Mouse (Mus musculus) C2C12 (cell line): ENCODE measurements around the gene Mrtfa. TPM values are rescaled to one million over a fixed set of nuclear protein-coding genes. Genes with fewer than 3 reads are reported as not detected.

Experiments used
- H3K27me3 ChIP-seq: one replicate; pipeline ENCODE4 v1.6.1; 2011; ENCODE audit not compliant: control insufficient read depth, insufficient read depth, insufficient read length
- H3K36me3 ChIP-seq: one replicate; pipeline ENCODE4 v1.6.1; 2011; ENCODE audit not compliant: control insufficient read depth, insufficient read depth
- H3K4me3 ChIP-seq: one replicate; pipeline ENCODE4 v1.5.1; 2011; ENCODE audit warnings: mild to moderate bottlenecking, control low read depth; ENCODE audit not compliant: poor library complexity, insufficient read depth, severe bottlenecking
- H3K79me2 ChIP-seq: one replicate; pipeline ENCODE4 v1.6.1; 2011; ENCODE audit not compliant: control insufficient read depth, insufficient read depth
- H3K79me3 ChIP-seq: one replicate; pipeline ENCODE4 v1.6.1; 2011; ENCODE audit warnings: low read depth, control low read depth
- H3ac ChIP-seq: one replicate; pipeline ENCODE3; 2011; ENCODE audit warnings: low read depth; ENCODE audit not compliant: control insufficient read depth, insufficient read length
- CEBPB ChIP-seq: IDR thresholded peaks from one replicate; pipeline ENCODE4 v1.6.1; 2011; ENCODE audit warnings: low read depth, mild to moderate bottlenecking, control low read depth, moderate library complexity
- CTCF ChIP-seq: IDR thresholded peaks from one replicate; pipeline ENCODE4 v1.5.1; 2011; ENCODE audit not compliant: control insufficient read depth, insufficient read depth, insufficient read length
- FOSL1 ChIP-seq: IDR thresholded peaks from one replicate; pipeline ENCODE4 v1.8.0; 2011; ENCODE audit warnings: mild to moderate bottlenecking, low read length; ENCODE audit not compliant: poor library complexity, insufficient read depth, severe bottlenecking
- MAX ChIP-seq: IDR thresholded peaks from one replicate; pipeline ENCODE4 v1.6.1; 2011; ENCODE audit warnings: mild to moderate bottlenecking, control low read depth
- MYOD1 ChIP-seq: IDR thresholded peaks from one replicate; pipeline ENCODE4 v1.6.1; 2011; ENCODE audit warnings: low read depth; ENCODE audit not compliant: control insufficient read depth, insufficient read length
- MYOG ChIP-seq: IDR thresholded peaks from one replicate; pipeline ENCODE4 v1.6.1; 2011; ENCODE audit not compliant: control insufficient read depth, insufficient read length; ENCODE audit errors: extremely low read depth
- USF1 ChIP-seq: IDR thresholded peaks from one replicate; pipeline ENCODE4 v1.6.1; 2011; ENCODE audit warnings: low read depth, mild to moderate bottlenecking, control low read depth, moderate library complexity
- polyA plus RNA-seq: library from polyadenylated mRNA; unstranded; fragments of >200 nt; fragmentation: generic; extraction: Trizol; gene quantifications from one replicate; pipeline ENCODE4 v1.2.1, GENCODE M21; 2012; ENCODE audit warnings: missing spikeins

The Mrtfa gene
- polyA plus RNA-seq, 1 experiment, result 42.2 TPM

GRCm38 (mm10) chr15:81197197-81197596 lies 6.6 kb upstream of the Mrtfa start:
- H3ac ChIP-seq, result no peak overlapping the region
- H3K4me3 ChIP-seq, result no peak overlapping the region
- no peak for TF ChIP-seq CTCF
- no peak for TF ChIP-seq USF1
- no peak for TF ChIP-seq MYOD1
- no peak for TF ChIP-seq CEBPB
- TF ChIP-seq MAX, result no peak
- TF ChIP-seq FOSL1, result no peak
- TF ChIP-seq MYOG, result no peak
- no peaks in the 10 kb centered on the region for H3K27me3 ChIP-seq
- H3K79me2 ChIP-seq, result no peaks in the 10 kb centered on the region
- H3K36me3 ChIP-seq, result no peaks in the 10 kb centered on the region
- H3K79me3 ChIP-seq, result no peaks in the 10 kb centered on the region

- H3K36me3 ChIP-seq, result no peaks in the 10 kb centered on the region
- H3K79me2 ChIP-seq, result peaks cover under 1% of the 10 kb centered on the region
- TF ChIP-seq MYOG, result no peak
- no peak for TF ChIP-seq FOSL1
- TF ChIP-seq MAX, result no peak
- TF ChIP-seq CEBPB, result no peak
- no peak for TF ChIP-seq CTCF
- no peak for TF ChIP-seq USF1
- TF ChIP-seq MYOD1, result no peak
- no peak overlapping the region for H3ac ChIP-seq
- no peak overlapping the region for H3K4me3 ChIP-seq
- no peaks in the 10 kb centered on the region for H3K79me3 ChIP-seq
- H3K27me3 ChIP-seq, result no peaks in the 10 kb centered on the region
These were observed 4.9 kb upstream of the Mrtfa start for GRCm38 (mm10) chr15:81195447-81195846.

GRCm38 (mm10) chr15:81194791-81195190 lies 4.2 kb upstream of the Mrtfa start:
- no peaks in the 10 kb centered on the region for H3K27me3 ChIP-seq
- peaks cover 7% of the 10 kb centered on the region for H3K79me2 ChIP-seq
- peaks cover 5% of the 10 kb centered on the region for H3K79me3 ChIP-seq
- H3ac ChIP-seq, result no peak overlapping the region
- TF ChIP-seq CEBPB, result no peak
- TF ChIP-seq MAX, result no peak
- no peak for TF ChIP-seq MYOG
- no peak for TF ChIP-seq USF1
- TF ChIP-seq MYOD1, result no peak
- no peak for TF ChIP-seq CTCF
- no peak for TF ChIP-seq FOSL1
- no peaks in the 10 kb centered on the region for H3K36me3 ChIP-seq
- no peak overlapping the region for H3K4me3 ChIP-seq

GRCm38 (mm10) chr15:81192858-81193257 lies 2.3 kb upstream of the Mrtfa start:
- TF ChIP-seq FOSL1 (peak; percentile 24), CTCF (no peak)
- H3K79me2 ChIP-seq, result peaks cover 27% of the 10 kb centered on the region
- H3K36me3 ChIP-seq, result peaks cover 12% of the 10 kb centered on the region
- no peaks in the 10 kb centered on the region for H3K27me3 ChIP-seq
- H3ac ChIP-seq, result peak overlapping the region; percentile 18
- no peak overlapping the region for H3K4me3 ChIP-seq
- peaks cover 24% of the 10 kb centered on the region for H3K79me3 ChIP-seq

- Histone ChIP-seq H3K79me2 (peaks cover 32% of the 10 kb centered on the region), H3K27me3 (no peaks in the 10 kb centered on the region), H3K36me3 (peaks cover 17% of the 10 kb centered on the region), H3K79me3 (peaks cover 29% of the 10 kb centered on the region), H3ac (peak overlapping the region; percentile 37), H3K4me3 (peak overlapping the region; percentile 0)
- TF ChIP-seq CEBPB (no peak), MAX (peak; percentile 84)
These were observed 1.8 kb upstream of the Mrtfa start for GRCm38 (mm10) chr15:81192316-81192715.

- H3K36me3 ChIP-seq, result peaks cover 20% of the 10 kb centered on the region
- peaks cover 42% of the 10 kb centered on the region for H3K79me2 ChIP-seq
- H3K27me3 ChIP-seq, result no peaks in the 10 kb centered on the region
- TF ChIP-seq CTCF, result no peak
- peak overlapping the region; percentile 97 for H3K4me3 ChIP-seq
- peak overlapping the region; percentile 70 for H3ac ChIP-seq
- peaks cover 39% of the 10 kb centered on the region for H3K79me3 ChIP-seq
These were observed 746 bp upstream of the Mrtfa start for GRCm38 (mm10) chr15:81191303-81191702.

- no peaks in the 10 kb centered on the region for H3K27me3 ChIP-seq
- H3K79me3 ChIP-seq, result peaks cover 49% of the 10 kb centered on the region
- peaks cover 22% of the 10 kb centered on the region for H3K36me3 ChIP-seq
- peaks cover 54% of the 10 kb centered on the region for H3K79me2 ChIP-seq
- TF ChIP-seq CTCF (no peak), FOSL1 (no peak), MYOD1 (no peak), USF1 (no peak), MAX (no peak), CEBPB (no peak), MYOG (no peak)
- peak overlapping the region; percentile 97 for H3K4me3 ChIP-seq
- H3ac ChIP-seq, result peak overlapping the region; percentile 99
These were observed 437 bp downstream of the Mrtfa start for GRCm38 (mm10) chr15:81190011-81190629.
